ENCODE assay signal across 7 mouse cellular contexts in the genomic region with DNA sequence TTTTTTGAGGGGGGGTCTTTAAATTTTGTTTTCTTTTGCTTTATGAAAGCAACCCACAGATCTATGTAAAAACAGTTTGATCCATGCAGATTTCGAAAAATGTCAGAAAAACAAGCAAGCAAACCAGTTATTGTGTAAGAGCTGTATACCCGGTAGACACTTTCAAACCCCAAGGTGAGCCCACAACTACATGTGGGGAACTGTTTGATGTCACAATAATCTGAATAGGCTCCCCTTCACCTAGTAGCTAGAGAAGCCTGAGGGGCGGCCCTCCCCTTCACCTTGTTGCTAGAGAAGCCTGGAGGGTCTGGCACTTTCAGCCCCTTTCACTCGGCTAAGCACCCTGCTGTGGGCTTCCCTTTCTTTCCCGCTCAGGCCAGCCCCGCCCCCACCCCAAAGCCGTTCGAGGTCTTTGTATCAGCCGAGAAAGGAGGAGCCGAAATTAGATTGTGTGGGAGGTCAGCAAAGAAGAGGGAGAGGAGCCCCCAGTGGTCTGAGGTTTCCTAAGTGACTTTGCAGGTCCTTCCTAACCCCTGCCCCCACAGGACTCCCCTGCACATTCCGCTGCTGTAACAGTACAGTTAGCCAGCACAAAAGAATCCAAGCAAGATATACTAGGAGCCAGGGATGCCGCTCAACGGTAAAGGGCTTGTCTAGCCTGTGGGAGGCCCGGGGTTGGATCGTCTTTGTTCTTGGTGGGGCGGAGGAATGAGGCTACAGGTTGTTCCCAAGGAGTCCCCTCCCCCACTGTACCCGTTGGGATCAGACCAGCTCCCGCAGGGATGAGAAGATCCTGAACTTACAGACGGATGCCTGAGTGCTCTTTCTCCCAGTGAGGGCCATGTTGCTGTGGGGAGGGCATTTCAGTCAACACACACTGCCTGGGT.
DNase-seq lines count a peak whose midpoint lies in the region; ATAC-seq lines count a peak whose summit lies in the region.

No protein-coding gene starts in this region.

- WGBS in heart, embryonic 13.5 days: 3% methylated on average over 19 of the region's 19 CpGs

- H3K27me3 ChIP-seq in heart, embryonic 13.5 days (replicated peaks): no peaks in the 10 kb centered on the region

- DNase-seq in lung, postnatal 10 days: peak; percentile 15
- DNase-seq in lung, postnatal 36 days: no peak
- peak; percentile 64 for DNase-seq in liver
- DNase-seq in retina, embryonic 14.5 days (ENCODE audit: low spot score): peak; percentile 86

- peak overlapping the region; percentile 45 for H3K4me3 ChIP-seq in heart, embryonic 13.5 days

- H3K36me3 ChIP-seq in heart, embryonic 13.5 days: no peaks in the 10 kb centered on the region

- H3K27ac ChIP-seq in heart, embryonic 13.5 days (replicated peaks): peak overlapping the region; percentile 70

- peak; percentile 64 for ATAC-seq in common myeloid progenitor, adult 5-6 weeks (replicated peaks; ENCODE audit: low read depth, poor library complexity, severe bottlenecking)
- peak; percentile 29 for ATAC-seq in heart, embryonic 13.5 days (ENCODE audit: extremely low read depth, insufficient number of reproducible peaks, low FRiP score, low TSS enrichment)
- ATAC-seq in activated CD4-positive, CD25-positive, alpha-beta regulatory T cell, adult 4 months: no peak

- no peaks in the 10 kb centered on the region for H3K9me3 ChIP-seq in heart, embryonic 13.5 days

- peaks cover 26% of the 10 kb centered on the region for H3K4me1 ChIP-seq in heart, embryonic 13.5 days

- H3K9ac ChIP-seq in heart, embryonic 13.5 days: peak overlapping the region; percentile 73

- peak overlapping the region; percentile 73 for H3K4me2 ChIP-seq in heart, embryonic 13.5 days
